Mouse (Mus musculus): ENCODE data around the gene Sebox.
A peak's percentile ranks its signal among the peaks of the same experiment; 100 is the strongest.

Sebox gene

DNA sequence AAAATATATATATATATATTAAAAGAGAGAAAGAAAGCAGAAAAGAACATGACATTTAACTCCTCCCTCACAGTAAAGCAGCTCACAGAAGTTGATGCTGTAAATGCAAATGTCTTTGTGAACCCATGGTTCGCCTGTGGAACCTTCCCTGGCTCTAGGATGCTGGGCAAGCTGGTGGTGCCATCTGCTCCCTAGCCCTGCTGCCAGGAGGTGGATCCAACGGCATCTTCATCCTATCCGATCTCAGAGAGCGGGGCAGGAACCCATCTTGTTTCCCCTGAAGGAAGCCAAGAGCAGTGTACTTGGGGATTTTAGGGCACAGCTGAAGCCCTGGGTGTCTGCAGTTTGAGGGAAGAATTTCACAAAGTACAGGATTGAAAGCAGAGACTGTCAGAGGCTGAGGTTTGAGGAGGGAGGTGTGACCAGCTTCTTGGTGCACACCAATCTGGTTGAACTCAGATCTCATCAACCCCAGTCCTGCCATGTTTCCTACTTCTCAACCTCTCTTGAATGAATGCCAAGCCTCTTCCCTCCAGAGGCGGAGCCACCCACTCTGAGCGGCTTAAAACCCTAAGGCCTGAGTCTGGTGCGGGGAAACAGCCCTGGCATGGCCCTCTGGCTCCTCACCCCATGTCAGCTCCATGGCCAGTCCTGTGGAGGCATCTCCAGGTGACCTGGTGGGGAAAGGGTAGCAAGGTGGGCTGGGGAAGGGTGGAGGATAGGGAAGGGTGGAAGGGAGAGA, at the start of gene Sebox:
Gene Sebox, plus strand, starts transcription at position 539 of the 742 bp plus-strand sequence.
- DNase-seq (ENCODE audit: low read depth, low spot score): no peak

GRCm38 (mm10) chr11:78453675-78454074, 49.6 kb upstream of the Sebox start:
- peak; percentile 21 for DNase-seq (ENCODE audit: low read depth, low spot score)

DNA sequence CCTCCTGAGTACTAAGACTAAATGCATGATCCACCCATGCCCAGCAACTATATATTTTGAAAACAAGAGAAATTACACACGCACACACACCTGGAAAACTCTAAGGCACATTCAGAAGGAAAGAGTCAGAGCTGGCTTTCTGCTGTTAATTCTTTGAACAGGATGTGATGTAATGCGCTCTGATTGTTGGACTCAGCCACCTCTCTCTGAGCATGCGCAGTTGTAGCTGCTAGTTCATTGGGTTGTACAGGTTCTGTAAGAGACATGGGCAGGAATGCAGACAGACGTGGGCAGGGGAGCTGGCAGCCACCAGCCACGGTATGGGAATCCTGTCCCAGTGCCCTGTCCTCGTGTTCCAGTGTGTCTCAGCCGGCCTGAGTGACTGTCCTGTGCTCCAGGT, 49.0 kb upstream of the Sebox start:
- DNase-seq (ENCODE audit: low read depth, low spot score): no peak

DNA sequence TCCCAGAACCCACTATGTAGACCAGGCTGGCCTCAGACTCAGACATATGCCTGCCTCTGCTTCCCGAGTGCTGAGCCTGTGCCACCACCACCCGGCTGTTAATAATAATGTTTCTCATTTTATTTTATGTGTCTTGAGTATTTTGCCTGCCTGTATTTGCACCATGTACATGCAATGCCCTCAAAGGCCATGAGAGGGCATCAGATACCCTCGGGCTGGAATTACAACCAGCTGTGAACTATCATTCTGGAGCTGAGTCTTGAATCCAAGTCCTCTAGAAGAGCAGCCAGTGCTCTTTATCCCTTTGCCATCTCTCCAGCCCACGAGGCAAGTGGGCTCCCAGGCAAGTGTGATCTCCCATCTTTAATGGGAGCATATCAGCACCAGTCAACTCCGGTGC, 47.9 kb upstream of the Sebox start:
- no peak for DNase-seq (ENCODE audit: low read depth, low spot score)

- DNase-seq (ENCODE audit: low read depth, low spot score): no peak
Measured at GRCm38 (mm10) chr11:78458740-78459139, 44.5 kb upstream of the Sebox start.

- DNase-seq (ENCODE audit: low read depth, low spot score): no peak
Measured at GRCm38 (mm10) chr11:78461894-78462293, 41.4 kb upstream of the Sebox start.

GRCm38 (mm10) chr11:78462669-78463068, 40.6 kb upstream of the Sebox start:
- DNase-seq (ENCODE audit: low read depth, low spot score): no peak

DNA sequence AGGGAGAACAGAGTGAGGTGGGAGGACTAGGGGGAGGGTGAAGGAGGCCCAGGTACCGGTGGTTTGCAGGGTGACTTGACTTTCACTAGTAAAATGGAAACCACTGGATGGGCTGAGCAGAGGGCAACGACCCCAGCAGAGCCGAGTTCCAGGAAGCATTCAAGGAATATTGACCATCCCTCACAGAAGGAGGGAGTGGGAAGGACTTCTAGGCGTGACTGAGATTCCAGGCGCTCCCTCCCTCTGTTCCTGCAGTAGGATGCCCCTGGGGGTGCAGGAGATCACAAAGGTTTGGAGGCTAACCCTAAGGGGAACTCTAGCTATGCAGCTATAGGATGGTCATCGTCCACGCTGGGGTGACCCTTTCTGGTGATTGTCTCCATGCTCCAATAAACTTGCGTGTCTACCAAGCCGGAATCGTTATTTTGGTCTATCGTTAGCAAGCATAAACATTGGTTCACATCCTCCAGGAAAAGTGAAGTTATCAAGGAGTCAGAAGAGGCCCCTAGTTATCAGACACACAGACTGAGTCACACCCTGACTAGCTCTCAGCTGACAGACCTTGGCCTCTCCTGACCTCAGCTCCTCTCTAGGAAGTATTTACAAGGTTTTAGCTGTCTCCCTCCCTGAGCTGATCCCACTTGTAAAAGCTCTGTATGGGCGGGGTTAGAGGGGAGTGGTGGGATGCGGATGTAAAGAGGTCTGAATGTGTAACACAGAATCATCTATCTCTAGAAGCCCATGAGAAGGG, 39.8 kb upstream of the Sebox start:
- no peak for DNase-seq (ENCODE audit: low read depth, low spot score)

DNA sequence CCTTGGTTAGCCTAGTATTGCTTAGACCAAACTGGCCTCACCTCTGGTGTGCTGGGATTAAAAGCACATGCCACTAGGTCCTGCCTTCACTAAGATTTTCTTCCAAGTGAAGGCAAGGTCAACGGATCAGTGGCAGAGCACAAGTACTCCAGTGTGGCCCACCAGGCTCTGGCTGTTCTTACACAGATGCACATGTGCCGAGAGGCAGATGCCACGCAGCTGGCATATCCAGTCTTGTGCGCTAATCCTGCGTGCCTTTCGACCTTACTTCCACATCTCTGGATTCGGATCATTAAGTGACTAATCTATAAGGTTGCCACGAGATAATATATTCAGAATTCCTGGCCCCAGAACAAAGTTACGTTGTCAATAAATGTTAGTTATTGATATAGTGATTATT, 38.1 kb upstream of the Sebox start:
- DNase-seq (ENCODE audit: low read depth, low spot score): no peak

DNA sequence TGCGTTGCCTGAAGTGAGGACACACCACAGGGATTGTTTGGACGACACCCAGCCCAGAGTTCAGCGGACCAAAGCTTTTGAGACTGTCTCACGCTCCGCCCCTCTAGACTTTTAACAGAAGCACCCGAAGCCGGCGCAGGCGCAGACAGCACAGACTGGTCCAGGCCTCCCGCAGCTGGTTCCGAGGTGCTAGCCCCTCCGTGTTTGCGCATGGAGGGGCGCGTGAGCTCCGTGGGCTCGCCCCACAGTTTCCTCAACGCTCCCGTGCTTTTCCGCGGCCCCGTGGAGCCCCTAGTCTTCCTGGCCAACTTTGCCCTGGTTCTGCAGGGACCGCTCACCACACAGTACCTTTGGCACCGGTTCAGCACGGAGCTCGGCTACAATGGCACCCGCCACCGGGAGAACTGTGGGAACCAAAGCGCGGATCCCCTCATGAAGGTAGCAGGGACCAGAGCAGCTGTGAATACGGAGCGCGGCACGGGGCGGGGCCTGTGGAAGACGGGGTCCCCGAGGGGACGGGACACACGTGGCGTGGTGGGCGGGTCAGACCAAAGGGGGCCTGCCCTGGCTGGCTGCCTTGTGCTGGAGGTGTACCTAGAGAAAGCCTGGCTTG, 37.6 kb upstream of the Sebox start, which contains the start of gene Slc46a1:
Gene Slc46a1, plus strand, starts transcription at position 130 of the 613 bp plus-strand sequence.
- DNase-seq (ENCODE audit: low read depth, low spot score): no peak

- no peak for DNase-seq (ENCODE audit: low read depth, low spot score)
Measured at GRCm38 (mm10) chr11:78466242-78466912, 36.9 kb upstream of the Sebox start.

DNA sequence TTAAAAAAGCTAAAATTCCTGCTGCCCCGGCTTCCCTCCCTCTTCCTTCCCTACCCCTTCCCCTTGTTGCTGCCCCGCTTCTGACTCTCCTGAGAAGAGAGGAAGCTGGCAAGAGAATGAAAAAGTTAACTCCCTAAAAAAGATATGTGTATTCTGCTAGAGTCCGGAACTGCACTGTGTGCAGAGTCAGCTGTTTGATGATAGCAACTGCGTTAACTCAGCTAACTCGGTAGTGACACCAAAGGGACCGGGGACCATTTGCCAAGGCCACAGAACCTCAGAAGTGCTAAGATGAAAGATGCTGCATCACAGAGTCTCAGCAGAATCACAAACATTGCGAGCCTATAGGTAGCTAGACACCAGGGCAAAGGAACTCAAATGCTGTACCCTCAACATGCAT, 35.7 kb upstream of the Sebox start:
- no peak for DNase-seq (ENCODE audit: low read depth, low spot score)

GRCm38 (mm10) chr11:78467932-78468331, 35.3 kb upstream of the Sebox start:
- DNase-seq (ENCODE audit: low read depth, low spot score): no peak

DNA sequence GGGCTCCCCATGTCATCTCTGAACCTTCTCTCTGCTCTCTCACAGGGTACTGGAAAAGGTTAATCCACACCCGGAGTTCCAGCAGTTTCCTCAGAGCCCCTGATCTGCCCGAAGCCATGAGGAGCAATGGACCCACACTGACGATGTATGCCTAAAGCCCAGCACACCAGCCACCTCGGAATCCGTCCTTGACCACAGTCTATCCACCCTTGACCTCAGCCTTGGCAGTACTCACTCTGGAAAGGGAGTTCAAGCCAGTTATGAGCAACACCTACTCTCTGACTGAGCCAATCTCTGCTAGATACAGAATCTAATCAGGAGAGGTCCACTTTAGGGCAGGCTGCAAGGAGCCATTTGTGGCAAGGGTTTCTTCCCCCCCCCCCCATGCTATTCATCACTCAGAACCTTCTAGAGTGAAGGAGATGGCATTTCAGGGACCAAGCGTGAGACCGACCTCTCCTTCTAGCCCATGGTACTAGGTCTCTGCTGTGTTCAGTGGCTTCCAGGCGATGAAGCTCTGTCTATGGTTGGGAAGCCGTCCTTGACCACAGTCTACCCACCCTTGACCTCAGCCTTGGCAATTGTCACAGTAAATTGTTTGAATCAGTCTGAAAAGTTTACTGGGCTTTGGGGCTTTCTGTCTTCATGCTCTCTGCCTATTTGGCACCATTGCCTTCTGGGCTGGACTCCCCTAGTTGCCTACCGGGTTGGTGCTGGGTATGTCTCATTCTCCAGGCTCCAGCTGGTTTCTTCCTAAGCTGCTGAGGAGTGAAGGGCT, 31.7 kb upstream of the Sebox start:
- DNase-seq (ENCODE audit: low read depth, low spot score): no peak

DNA sequence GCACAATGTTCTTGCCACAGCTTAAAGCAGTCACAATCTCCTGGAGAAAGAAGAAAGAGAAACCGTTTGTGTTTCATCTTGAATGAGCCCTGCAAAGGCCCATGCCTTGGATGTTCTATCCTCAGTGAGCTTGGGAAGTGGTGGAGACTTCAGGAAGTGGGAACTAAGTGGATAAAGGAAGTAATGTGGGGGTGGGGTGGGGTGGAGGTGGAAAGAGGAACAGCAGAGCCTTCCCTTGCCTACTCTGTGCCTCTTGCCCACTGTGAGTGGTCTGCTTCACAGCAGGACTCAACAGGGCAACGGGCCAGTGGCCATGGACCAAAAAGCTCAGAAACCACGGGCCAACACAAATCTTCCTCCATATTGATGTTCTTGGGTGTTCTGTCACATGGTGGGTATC, 28.0 kb upstream of the Sebox start:
- no peak for DNase-seq (ENCODE audit: low read depth, low spot score)

DNA sequence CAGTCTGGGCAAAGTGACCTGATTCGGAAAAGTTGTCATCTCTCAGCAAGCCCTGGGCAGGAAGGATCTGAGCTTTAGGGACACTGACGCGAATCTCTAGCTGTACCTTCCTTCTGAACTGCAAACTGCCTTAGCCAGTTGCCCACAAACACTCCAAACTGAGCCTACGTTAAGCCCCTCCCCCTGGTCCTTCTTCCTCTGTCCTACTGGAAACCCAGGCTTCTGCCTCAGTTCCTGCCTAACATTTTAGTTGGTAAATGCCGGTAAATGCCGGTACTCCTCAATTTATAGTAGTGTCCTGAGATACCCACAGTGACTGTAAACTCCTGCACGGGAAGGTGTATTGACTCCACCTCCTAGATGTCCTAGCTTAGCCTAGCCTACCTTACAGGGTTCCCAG, 19.6 kb upstream of the Sebox start:
- no peak for DNase-seq (ENCODE audit: low read depth, low spot score)

DNA sequence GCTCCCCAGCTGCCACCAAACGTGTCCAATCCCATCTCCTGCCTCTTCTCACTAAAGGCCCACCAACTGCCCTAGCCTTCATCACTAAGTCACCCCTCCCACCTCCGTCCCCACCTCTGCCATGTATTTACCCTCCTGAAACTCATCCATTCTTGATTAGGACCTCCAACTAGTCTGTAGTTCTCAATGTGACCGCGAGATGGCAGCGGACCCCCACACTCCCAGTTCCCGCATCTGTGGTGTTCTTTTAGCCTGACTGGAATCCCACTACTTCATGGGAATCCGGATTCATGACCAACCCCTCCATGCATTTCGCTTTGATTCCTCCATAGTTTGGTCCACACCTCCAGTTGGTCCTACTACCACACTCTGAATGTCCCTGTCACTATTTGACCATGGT, 15.1 kb upstream of the Sebox start:
- DNase-seq (ENCODE audit: low read depth, low spot score): no peak

DNA sequence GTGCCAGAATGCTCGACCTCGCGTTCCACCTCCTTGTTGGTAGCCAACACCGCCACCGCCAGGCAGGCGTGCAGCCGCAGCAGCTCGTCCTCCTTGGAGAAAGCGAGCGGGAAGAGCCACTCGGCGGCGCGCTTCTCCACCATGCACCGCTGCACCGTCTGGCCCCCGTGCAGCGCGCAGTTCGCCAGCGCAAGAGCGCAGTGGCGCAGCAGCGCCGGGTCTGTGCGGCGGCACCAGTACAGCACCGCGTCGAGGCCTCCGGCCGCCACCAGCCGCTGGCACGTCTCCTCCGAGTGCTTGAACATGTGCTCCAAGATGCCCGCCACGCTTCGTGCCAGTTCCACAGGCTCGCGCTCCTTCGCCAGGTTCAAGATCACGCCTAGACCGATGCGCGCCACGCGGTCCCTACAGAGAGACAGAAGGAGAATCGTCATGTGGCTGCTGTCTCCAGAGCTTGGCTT, 12.4 kb upstream of the Sebox start:
- no peak for DNase-seq (ENCODE audit: low read depth, low spot score)

DNA sequence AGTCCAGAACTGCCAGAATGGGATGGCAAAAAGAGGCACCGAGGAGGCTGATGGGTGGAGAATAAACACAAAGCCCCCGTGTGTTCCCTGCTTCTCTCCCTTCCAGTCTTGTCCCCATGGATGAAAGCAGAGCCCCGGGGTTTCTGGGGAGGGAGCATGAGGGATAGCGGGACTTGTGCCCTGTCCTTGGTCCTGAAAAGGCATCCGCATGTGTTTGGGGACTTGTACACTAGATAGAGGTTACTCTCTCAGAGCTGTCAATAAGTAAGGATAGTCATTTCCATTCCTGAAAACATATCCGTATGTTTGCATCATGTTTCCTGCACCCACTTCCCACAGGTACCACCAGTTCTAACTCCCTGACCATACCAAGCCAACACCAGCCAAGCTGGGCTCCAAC, 7.3 kb upstream of the Sebox start:
- DNase-seq (ENCODE audit: low read depth, low spot score): no peak

GRCm38 (mm10) chr11:78497071-78497541, 6.1 kb upstream of the Sebox start:
- DNase-seq (ENCODE audit: low read depth, low spot score): no peak
